Mouse (Mus musculus) forebrain, embryonic 15.5 days (tissue): ENCODE results near the gene Ctla4. TPM values are rescaled to one million over a fixed set of nuclear protein-coding genes. Genes with fewer than 3 reads are reported as not detected.

Experiments
- ATAC-seq: fragments of 200-750 bp; cut with Nextera tagmentation; replicated peaks from 2 replicates; pipeline ENCODE4 v1.8.0; 2017; ENCODE audit warnings: mild to moderate bottlenecking, moderate TSS enrichment, moderate library complexity
- H3K27ac ChIP-seq: fragments of 300-500 bp; sonication (generic); replicated peaks from 2 replicates; pipeline ENCODE4 v1.5.1; 2015; ENCODE audit warnings: mild to moderate bottlenecking, inconsistent platforms
- H3K27me3 ChIP-seq: fragments of 300-500 bp; sonication (generic); 2 replicates; pipeline ENCODE4 v1.6.1; 2015; ENCODE audit warnings: inconsistent platforms
- H3K36me3 ChIP-seq: fragments of 300-500 bp; sonication (generic); 2 replicates; pipeline ENCODE4 v1.6.1; 2015; ENCODE audit warnings: mild to moderate bottlenecking, inconsistent platforms
- H3K4me1 ChIP-seq: fragments of 300-500 bp; sonication (generic); 2 replicates; pipeline ENCODE4 v1.6.1; 2015; ENCODE audit warnings: inconsistent platforms
- H3K4me2 ChIP-seq: fragments of 300-500 bp; sonication (generic); replicated peaks from 2 replicates; pipeline ENCODE4 v1.6.1; 2015; ENCODE audit warnings: mild to moderate bottlenecking, inconsistent platforms
- H3K4me3 ChIP-seq: fragments of 300-500 bp; sonication (generic); 2 replicates; pipeline ENCODE4 v1.5.1; 2015; ENCODE audit warnings: mild to moderate bottlenecking, inconsistent platforms
- H3K9ac ChIP-seq: fragments of 300-500 bp; sonication (generic); replicated peaks from 2 replicates; pipeline ENCODE4 v1.6.1; 2015; ENCODE audit warnings: mild to moderate bottlenecking, inconsistent platforms
- H3K9me3 ChIP-seq: fragments of 300-500 bp; sonication (generic); 2 replicates; pipeline ENCODE4 v1.6.1; 2016; ENCODE audit warnings: inconsistent platforms
- WGBS: fragments of 180-500 bp; shearing (Covaris S2); methylation state at CpG from one replicate; pipeline ENCODE4 v1.1.7; 2015; ENCODE audit warnings: mixed read lengths; 5-methylcytosine and 5-hydroxymethylcytosine counted together
- polyA plus RNA-seq: library from polyadenylated mRNA; unstranded; fragments of >200 nt; fragmentation: Nextera tagmentation; extraction: Ambion mirVana; gene quantifications from 2 replicates; pipeline ENCODE4 v1.2.1, GENCODE M21; 2015

Ctla4 gene
- polyA plus RNA-seq, 1 experiment from 2014 or later, result not detected

DNA sequence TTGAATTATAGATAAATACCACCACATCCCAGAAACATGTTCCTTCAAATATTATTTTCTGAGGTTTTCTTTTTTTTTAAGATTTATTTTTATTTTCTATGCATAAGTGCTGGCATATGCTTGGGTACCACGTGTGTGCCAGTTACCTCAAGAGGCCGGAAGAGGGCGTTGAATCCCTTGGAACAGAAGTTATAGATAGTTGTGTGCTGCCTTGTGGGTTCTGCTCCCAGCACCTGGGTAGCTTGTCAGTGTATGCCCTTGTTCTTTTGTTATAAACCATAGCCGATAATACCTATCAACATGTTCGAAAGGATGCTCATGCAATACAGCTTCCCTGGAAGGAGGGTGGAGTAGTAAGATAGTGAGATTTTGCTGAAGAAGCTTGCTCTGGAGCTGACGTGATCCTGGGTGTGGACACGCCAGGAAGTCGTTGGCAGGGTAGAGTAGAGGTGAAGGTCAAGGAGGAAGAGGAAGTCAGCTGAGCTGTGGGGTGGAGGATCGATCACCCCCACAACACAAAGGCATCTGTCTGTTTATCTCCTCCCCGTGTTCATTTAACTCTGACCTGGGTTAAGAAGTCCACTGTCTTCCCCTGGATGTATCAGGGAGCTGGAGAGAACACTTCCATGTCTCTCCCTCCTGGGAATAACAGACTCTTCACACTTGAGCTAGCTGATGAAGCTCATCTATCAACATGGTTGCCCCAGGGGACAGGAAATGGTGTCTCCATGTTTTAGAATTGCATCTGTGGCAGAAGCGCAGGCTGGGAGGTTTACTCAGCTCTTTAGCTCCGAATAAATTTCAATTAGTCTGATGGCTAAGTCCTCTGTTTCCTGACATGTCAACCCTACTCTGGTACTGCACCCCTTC is 29.2 kb upstream of the Ctla4 start:
- WGBS, result 86% methylated on average over 12 of the region's 12 CpGs
- Histone ChIP-seq H3K36me3 (no peaks in the 10 kb centered on the region), H3K4me1 (peaks cover 6% of the 10 kb centered on the region), H3K9ac (no peak overlapping the region), H3K27me3 (no peaks in the 10 kb centered on the region), H3K27ac (no peak overlapping the region), H3K9me3 (no peaks in the 10 kb centered on the region), H3K4me3 (no peak overlapping the region), H3K4me2 (no peak overlapping the region)
- no peak for ATAC-seq

DNA sequence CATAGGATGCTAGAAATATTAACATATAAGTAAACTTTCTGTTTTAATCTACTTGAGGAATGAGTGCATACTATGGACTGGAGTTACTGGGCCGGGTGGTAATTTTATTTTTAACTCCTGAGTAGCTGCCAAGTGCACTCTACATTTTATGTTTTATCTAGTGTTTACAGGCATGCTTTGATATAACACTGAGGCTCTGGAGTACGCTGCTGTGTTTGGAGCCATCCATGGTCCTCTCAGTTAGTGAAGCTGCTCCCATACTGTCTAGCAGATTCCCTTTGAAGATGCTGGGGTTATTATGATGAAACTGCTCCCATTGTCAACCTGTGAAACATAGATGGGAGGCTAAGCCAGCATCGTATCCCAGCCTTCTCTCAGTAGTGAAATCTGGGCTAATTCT is 27.6 kb upstream of the Ctla4 start:
- Histone ChIP-seq H3K4me1 (peaks cover 6% of the 10 kb centered on the region), H3K27me3 (no peaks in the 10 kb centered on the region), H3K4me3 (no peak overlapping the region), H3K4me2 (no peak overlapping the region), H3K27ac (no peak overlapping the region), H3K9me3 (no peaks in the 10 kb centered on the region), H3K9ac (no peak overlapping the region), H3K36me3 (no peaks in the 10 kb centered on the region)
- 66% methylated on average over 3 of the region's 3 CpGs for WGBS
- no peak for ATAC-seq

DNA sequence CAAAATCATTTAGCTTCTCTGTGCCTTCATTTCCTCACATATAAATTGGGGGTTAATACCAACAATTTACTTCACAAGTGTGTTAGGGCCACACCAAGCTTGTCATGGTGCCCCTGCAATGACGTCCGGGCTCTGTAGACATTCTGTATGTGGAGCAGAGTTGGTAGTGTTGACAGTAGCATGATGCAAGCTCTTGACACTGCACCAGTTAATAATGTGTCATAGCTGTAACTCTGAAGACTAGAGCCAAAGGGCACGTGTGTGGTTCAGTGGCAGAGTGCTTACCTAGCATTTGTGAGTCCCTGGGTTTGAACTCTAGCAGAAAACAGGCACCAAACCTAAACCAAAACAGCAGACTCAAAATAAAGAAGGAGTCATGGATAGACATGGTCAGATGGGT is 27.0 kb upstream of the Ctla4 start:
- Histone ChIP-seq H3K36me3 (no peaks in the 10 kb centered on the region), H3K4me3 (no peak overlapping the region), H3K4me2 (no peak overlapping the region), H3K9me3 (no peaks in the 10 kb centered on the region), H3K27me3 (no peaks in the 10 kb centered on the region), H3K4me1 (peaks cover 6% of the 10 kb centered on the region), H3K27ac (no peak overlapping the region), H3K9ac (no peak overlapping the region)
- WGBS, result 86% methylated on average over 3 of the region's 3 CpGs
- ATAC-seq, result no peak

DNA sequence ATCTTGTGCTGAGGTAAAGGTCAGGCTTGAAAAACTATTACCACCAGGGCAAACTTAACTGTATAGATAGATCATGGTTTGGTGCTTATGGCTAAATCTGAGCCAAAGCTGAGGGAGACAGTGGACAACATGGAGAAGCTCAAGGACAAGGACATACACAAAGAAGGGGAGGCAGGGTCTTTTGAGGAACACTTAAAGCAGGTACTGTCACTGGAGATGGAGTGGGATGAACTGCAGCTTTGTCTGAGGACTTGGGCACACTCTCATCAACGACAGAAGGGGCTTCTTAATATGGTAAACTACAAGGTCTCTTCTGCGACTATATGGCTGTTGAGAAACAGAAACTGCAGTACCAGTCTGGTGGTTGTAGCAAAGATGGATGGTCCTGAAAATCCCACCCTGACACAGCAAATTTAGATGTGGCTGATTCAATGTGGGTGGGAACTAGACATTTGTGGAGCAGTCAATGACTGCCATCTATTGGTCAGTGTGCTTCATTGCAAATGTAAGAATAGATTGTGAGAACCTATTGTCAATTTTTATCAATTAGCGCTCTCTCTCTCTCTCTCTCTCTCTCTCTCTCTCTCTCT is 26.3 kb upstream of the Ctla4 start:
- Histone ChIP-seq H3K27ac (peak overlapping the region; percentile 74), H3K9me3 (no peaks in the 10 kb centered on the region), H3K27me3 (no peaks in the 10 kb centered on the region), H3K4me2 (peak overlapping the region; percentile 40), H3K4me3 (peak overlapping the region; percentile 27), H3K9ac (peak overlapping the region; percentile 46), H3K4me1 (peaks cover 6% of the 10 kb centered on the region), H3K36me3 (no peaks in the 10 kb centered on the region)
- peak; percentile 83 for ATAC-seq
- WGBS, result 24% methylated on average over 3 of the region's 3 CpGs

DNA sequence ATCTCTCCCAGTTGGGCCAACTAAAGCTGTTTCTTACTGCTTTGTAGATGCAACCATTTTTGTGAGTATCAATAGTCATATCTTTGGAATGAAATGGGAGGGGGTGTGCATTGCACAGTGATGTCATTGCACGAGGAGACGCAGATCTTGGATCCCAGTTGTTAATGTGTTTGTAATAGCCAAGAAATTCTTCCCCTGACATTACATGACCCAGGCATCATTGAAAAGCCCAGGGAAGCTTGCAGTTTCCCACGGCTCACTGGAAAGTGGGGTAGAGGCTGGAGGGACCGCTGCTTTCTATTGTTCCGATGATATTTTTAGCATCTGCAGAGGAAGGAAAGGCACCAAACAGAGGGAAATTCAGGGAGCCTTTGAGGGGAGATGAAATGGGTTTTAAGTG is 25.8 kb upstream of the Ctla4 start:
- peak; percentile 58 for ATAC-seq

DNA sequence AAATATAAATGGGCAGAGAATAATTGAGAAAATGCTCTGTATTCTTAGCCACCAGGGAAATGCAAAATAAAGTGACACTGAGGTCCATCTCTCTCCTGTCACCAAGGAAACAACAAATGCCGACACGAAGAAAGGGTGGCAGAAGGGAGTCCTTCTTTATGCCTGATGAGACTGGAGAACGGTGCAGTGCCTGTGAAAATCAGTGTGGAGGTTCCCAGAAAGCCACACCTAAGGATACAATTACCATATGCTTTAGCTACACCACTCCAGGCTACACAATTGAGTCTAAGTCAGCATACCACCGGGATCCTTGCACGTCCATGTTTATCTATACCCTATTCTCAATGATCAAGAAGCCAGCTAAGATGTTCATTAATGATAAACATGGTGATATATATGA is 25.4 kb upstream of the Ctla4 start:
- ATAC-seq, result peak; percentile 7; the same call in 1 of the 2 replicates
- WGBS, result 58% methylated on average over 5 of the region's 5 CpGs
- no peaks in the 10 kb centered on the region for H3K36me3 ChIP-seq
- no peaks in the 10 kb centered on the region for H3K27me3 ChIP-seq
- no peak overlapping the region; the same call in 1 of the 2 replicates for H3K4me3 ChIP-seq
- peak overlapping the region; percentile 40 for H3K4me2 ChIP-seq
- H3K27ac ChIP-seq, result peak overlapping the region; percentile 74
- H3K4me1 ChIP-seq, result peaks cover 6% of the 10 kb centered on the region
- no peaks in the 10 kb centered on the region for H3K9me3 ChIP-seq
- peak overlapping the region; percentile 46 for H3K9ac ChIP-seq

More for the DNA sequence above, 25.8 kb upstream of the Ctla4 start:
- Histone ChIP-seq H3K4me3 (peak overlapping the region; percentile 27), H3K36me3 (no peaks in the 10 kb centered on the region), H3K9me3 (no peaks in the 10 kb centered on the region), H3K4me2 (peak overlapping the region; percentile 40), H3K4me1 (peaks cover 6% of the 10 kb centered on the region), H3K27ac (peak overlapping the region; percentile 74), H3K9ac (peak overlapping the region; percentile 46), H3K27me3 (no peaks in the 10 kb centered on the region)
- WGBS, result 30% methylated on average over 5 of the region's 5 CpGs

DNA sequence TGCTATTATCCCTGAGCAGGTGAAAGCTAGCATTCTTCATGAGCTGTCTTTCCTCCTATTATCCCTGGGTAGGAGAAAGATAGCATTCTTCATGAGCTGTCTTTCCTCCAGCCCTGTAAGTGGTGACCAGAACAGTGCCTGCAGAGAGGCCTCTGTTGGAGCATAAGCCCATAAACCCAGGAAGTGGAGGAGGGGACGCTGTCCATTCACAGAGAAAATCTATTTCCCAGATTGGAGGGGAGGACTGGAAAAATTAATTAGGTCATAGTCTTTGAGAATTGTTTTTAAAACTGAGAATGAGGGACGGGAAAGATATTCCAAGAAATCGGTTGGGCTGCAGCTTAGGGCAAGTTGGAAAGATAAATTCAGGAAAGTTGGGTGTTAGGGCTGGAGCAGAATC is 24.3 kb upstream of the Ctla4 start:
- ATAC-seq, result no peak
- no peak overlapping the region for H3K9ac ChIP-seq
- WGBS, result 77% methylated on average over 3 of the region's 3 CpGs
- no peaks in the 10 kb centered on the region for H3K36me3 ChIP-seq
- H3K4me2 ChIP-seq, result no peak overlapping the region
- H3K4me3 ChIP-seq, result no peak overlapping the region
- peaks cover 6% of the 10 kb centered on the region for H3K4me1 ChIP-seq
- no peaks in the 10 kb centered on the region for H3K27me3 ChIP-seq
- no peaks in the 10 kb centered on the region for H3K9me3 ChIP-seq
- no peak overlapping the region for H3K27ac ChIP-seq

DNA sequence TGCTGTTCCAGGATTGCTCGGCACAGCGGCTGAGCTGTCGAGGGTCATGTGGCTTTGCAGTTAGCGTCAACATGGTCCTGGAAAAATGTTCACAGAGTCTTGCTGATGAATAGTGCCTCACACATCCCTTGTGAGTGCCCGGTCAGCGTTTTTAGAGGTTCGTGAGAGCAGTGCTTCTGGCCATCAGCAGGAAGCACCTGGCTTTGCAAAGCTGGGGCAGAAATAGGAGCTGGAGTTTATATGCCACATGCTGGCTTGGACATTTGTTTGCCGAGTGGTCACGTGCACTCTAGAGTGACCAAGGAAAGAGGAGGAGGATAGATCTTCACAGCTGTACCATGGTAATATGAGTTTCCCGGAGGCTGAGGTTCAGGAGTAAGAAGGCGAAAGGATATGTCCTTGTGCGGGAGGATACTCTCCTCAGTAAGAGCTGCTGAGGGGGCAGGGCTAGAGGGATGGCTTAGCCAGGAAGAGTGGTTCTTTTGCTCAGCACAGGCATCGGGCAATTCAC is 23.8 kb upstream of the Ctla4 start:
- no peaks in the 10 kb centered on the region for H3K9me3 ChIP-seq
- peaks cover 6% of the 10 kb centered on the region for H3K4me1 ChIP-seq
- no peaks in the 10 kb centered on the region for H3K27me3 ChIP-seq
- WGBS, result 54% methylated on average over 13 of the region's 13 CpGs
- ATAC-seq, result no peak
- H3K4me2 ChIP-seq, result no peak overlapping the region
- H3K36me3 ChIP-seq, result no peaks in the 10 kb centered on the region
- no peak overlapping the region for H3K4me3 ChIP-seq
- H3K9ac ChIP-seq, result no peak overlapping the region
- H3K27ac ChIP-seq, result no peak overlapping the region

DNA sequence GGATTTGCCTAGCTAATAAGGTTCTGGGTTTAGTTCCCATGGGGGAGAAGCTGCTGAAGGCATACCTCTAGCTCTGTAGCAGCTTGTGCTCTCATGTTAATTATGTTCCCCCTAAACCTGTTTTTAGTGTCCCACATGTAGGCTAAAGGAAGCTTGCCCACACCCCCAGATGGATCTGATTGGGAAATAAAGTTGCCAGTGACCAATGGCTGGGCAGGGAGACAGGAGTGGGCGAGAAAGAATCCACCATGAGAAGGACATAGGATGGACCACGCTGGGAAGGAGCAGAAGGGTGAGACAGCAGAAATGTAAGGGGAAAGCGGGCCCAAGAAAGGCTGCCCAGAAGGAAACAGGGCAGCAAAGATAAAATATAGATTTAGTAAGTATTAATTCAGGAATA is 23.1 kb upstream of the Ctla4 start:
- Histone ChIP-seq H3K9ac (no peak overlapping the region), H3K27ac (no peak overlapping the region), H3K36me3 (no peaks in the 10 kb centered on the region), H3K9me3 (no peaks in the 10 kb centered on the region), H3K27me3 (no peaks in the 10 kb centered on the region), H3K4me2 (no peak overlapping the region), H3K4me1 (peaks cover 6% of the 10 kb centered on the region), H3K4me3 (no peak overlapping the region)
- no peak for ATAC-seq
- 77% methylated on average over 3 of the region's 3 CpGs for WGBS

DNA sequence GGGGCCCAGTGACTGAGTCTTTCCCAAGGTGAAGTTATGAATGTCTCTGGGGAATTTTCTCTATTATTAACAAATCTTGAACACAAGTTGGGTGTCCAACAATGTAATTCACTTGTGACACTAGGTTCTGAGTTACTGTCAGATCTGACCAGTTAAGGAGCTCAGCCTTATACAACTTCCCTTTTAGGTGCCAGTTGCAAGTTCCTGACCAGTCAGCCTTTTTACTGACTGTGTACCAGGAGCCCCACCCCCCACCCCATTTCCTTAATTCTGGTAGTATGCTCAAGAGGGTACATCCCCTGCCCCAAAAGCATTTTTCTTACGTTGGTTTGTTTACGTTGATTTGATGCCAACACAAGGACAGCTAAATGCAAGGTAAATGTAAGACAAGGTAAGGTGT is 21.6 kb upstream of the Ctla4 start:
- no peak for ATAC-seq

DNA sequence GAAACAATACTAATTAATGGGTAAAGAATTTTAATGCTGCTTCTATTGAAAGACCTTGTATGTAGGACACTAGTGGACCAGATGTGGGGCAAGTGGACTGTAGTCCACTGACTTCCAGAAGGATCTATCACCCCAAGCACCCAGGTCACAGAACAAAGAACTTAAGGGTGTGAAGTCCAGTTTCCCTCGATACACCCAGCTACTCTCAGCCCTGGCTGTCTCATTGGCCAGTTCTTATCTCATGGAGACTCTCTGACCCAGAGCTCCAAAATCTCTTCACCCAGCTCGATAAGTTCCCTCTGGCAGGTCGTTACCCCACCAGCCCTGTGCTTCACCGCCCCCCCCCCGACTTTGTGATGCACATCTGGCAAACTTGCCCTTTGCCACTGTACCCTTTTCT is 20.8 kb upstream of the Ctla4 start:
- no peak for ATAC-seq
- 76% methylated on average over 5 of the region's 5 CpGs for WGBS

More for the DNA sequence above, 21.6 kb upstream of the Ctla4 start:
- H3K36me3 ChIP-seq, result no peaks in the 10 kb centered on the region
- 88% methylated on average over 2 of the region's 2 CpGs for WGBS
- no peak overlapping the region for H3K9ac ChIP-seq
- H3K4me3 ChIP-seq, result no peak overlapping the region
- H3K4me2 ChIP-seq, result no peak overlapping the region
- H3K4me1 ChIP-seq, result peaks cover 6% of the 10 kb centered on the region
- H3K27me3 ChIP-seq, result no peaks in the 10 kb centered on the region
- no peak overlapping the region for H3K27ac ChIP-seq
- no peaks in the 10 kb centered on the region for H3K9me3 ChIP-seq

More for the DNA sequence above, 20.8 kb upstream of the Ctla4 start:
- Histone ChIP-seq H3K27me3 (no peaks in the 10 kb centered on the region), H3K4me1 (peaks cover 5% of the 10 kb centered on the region), H3K4me2 (no peak overlapping the region), H3K27ac (no peak overlapping the region), H3K9ac (no peak overlapping the region), H3K9me3 (no peaks in the 10 kb centered on the region), H3K4me3 (no peak overlapping the region), H3K36me3 (no peaks in the 10 kb centered on the region)
